Mouse (Mus musculus): ENCODE data around the gene Fank1. TPM values are rescaled to one million over a fixed set of nuclear protein-coding genes. Genes with fewer than 3 reads are reported as not detected.

The Fank1 gene
- polyA plus RNA-seq, 1 experiment from 2014 or later = 0.23 TPM

DNA sequence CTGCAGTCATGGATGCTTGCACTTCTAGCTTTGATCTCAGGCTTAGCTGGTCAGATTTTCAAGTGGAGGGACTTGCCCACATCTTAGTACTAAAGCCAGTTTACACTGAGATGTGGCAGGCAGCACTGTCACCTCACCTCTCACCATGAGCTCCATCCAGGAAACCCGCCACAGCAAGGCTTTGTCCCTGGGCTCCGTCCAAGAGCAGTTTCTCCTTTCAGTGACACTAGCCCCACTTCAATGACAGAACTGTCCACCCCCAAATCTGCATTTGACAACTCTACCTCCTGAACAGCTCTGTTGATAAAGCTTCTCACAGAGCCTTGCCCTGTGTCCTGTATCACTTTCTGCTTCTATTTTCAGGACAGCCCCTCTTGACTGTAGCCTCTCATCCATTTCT lies 71.5 kb downstream of the Fank1 start:
- H3K9ac ChIP-seq = no peak overlapping the region
- WGBS = 58% methylated on average over 2 of the region's 2 CpGs
- no peaks in the 10 kb centered on the region for H3K36me3 ChIP-seq
- no peaks in the 10 kb centered on the region for H3K27me3 ChIP-seq
- no peak overlapping the region for H3K4me3 ChIP-seq (replicated peaks)
- H3K4me2 ChIP-seq = no peak overlapping the region
- H3K27ac ChIP-seq = no peak overlapping the region
- H3K4me1 ChIP-seq = 0 out of 2 replicates have a peak, but pooled peaks cover 4% of the 10 kb centered on the region
- no peaks in the 10 kb centered on the region for H3K9me3 ChIP-seq (replicated peaks)
- ATAC-seq (replicated peaks; ENCODE audit: low FRiP score) = no peak

DNA sequence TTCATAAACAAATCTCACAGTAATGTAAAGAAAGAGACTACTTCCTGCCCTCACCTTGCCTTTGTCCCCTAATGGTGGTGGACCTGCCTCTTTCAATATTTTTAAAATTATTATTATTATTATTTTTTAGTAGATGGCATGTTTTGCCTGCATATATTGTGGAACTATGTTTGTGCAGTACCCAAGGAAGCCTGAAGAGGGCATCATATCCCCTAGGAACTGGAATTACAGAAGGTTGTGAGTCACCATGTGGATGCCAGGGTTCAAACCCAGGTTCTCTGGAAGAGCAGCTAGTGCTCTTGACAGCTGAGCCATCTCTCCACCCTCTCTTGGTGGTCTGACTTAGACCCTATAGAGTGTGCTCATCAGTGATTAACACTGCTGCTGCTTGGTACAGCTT lies 74.1 kb downstream of the Fank1 start:
- H3K9ac ChIP-seq = no peak overlapping the region
- no peak overlapping the region for H3K4me3 ChIP-seq (replicated peaks)
- no peaks in the 10 kb centered on the region for H3K36me3 ChIP-seq
- H3K27me3 ChIP-seq = no peaks in the 10 kb centered on the region
- 0 out of 2 replicates have a peak, but pooled peaks cover 4% of the 10 kb centered on the region for H3K4me1 ChIP-seq
- no peak for ATAC-seq (replicated peaks; ENCODE audit: low FRiP score)
- no peaks in the 10 kb centered on the region for H3K9me3 ChIP-seq (replicated peaks)
- H3K4me2 ChIP-seq = no peak overlapping the region
- no peak overlapping the region for H3K27ac ChIP-seq

DNA sequence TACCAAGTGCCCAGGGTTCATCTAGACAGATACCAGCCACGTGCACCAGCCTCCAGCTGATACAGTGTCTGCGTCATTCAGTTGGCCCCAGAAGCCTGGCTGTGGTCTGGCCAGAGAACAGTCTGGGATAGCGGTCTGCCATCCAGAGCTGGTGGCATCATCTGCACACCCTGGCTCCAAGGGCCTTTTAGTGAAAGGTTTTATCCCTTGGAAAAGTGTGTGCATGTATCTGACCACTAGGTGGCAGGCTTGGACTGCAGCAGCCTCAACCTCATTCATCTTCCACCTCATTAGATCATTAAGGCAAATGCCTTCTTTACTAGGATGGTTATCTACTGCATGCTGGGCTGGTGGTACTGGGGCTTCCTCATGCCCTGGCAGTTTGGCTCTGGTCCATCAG lies 79.6 kb downstream of the Fank1 start:
- ATAC-seq (replicated peaks; ENCODE audit: low FRiP score) = no peak; the same call in 1 of the 2 replicates
- Histone ChIP-seq H3K4me1 (no peaks in the 10 kb centered on the region), H3K27ac (no peak overlapping the region), H3K4me2 (no peak overlapping the region), H3K27me3 (no peaks in the 10 kb centered on the region), H3K4me3 (replicated peaks) (no peak overlapping the region), H3K9ac (no peak overlapping the region), H3K36me3 (no peaks in the 10 kb centered on the region), H3K9me3 (replicated peaks) (no peaks in the 10 kb centered on the region)
- 14% methylated on average over 3 of the region's 3 CpGs for WGBS

DNA sequence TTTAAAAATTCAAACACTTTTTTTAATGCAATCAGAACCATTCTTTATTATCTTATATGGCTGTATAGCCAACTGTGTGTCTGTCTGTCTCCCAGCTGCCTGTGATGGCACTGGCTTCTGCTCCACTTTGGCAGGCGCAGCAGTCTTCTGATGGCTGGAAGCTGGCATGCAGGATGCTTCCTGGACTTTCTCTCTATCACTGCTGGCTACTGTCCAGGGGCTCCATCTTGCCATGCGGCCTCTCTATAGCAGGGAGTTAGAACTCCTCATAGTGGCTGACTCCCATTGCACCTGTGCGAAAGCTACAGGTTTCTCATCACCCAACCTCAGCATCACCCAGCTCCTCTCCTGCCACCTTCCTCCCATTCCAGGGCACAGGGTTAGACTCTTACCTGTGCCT lies 81.8 kb downstream of the Fank1 start:
- Histone ChIP-seq H3K9me3 (replicated peaks) (no peaks in the 10 kb centered on the region), H3K27me3 (no peaks in the 10 kb centered on the region), H3K4me2 (no peak overlapping the region), H3K4me3 (replicated peaks) (no peak overlapping the region), H3K4me1 (no peaks in the 10 kb centered on the region), H3K9ac (no peak overlapping the region), H3K27ac (no peak overlapping the region), H3K36me3 (no peaks in the 10 kb centered on the region)
- WGBS = 86% methylated on average over 3 of the region's 3 CpGs
- no peak for ATAC-seq (replicated peaks; ENCODE audit: low FRiP score)

DNA sequence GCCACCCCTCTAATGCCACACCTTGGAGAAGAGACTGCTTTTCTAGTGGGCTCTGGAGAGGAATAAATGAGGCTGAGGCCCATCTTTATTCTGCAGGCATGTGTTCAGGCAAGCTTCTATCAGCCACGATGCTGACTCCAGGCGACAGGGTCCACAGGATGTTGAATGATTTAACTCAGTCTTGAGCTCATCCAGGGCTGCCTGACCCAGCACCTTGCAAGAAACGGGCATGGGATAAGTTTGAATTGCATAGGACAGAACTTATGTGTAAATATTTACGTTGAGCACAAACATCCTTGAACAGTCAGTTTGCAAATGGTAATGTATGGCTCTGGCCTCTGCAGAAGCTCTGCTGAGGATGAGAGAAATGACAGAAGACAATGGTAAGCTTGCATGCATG lies 82.9 kb downstream of the Fank1 start:
- Histone ChIP-seq H3K4me1 (no peaks in the 10 kb centered on the region), H3K27me3 (no peaks in the 10 kb centered on the region), H3K9me3 (replicated peaks) (no peaks in the 10 kb centered on the region), H3K4me3 (replicated peaks) (no peak overlapping the region), H3K36me3 (no peaks in the 10 kb centered on the region), H3K4me2 (no peak overlapping the region), H3K27ac (no peak overlapping the region), H3K9ac (no peak overlapping the region)
- no peak for ATAC-seq (replicated peaks; ENCODE audit: low FRiP score)
- 77% methylated on average over 4 of the region's 4 CpGs for WGBS

DNA sequence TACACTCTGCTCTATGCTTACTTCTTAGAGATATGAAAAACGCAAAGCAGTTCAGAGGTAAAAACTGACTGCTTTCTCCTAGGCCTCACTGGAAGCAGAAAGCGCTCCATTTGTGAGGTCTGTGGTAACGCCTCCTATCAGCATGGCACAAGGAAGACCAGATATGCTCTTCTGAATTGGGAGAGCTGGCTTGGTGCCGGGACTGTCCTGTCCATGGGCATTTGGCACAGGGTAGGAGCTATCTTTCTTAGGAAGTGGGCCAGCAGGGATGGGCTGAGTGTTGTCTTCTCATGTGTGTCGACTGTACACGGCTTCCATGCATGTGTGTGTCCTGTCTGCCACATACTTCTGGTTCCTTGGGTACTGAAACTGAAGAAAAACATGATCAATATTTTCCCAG lies 85.6 kb downstream of the Fank1 start:
- no peaks in the 10 kb centered on the region for H3K9me3 ChIP-seq (replicated peaks)
- no peak for ATAC-seq (replicated peaks; ENCODE audit: low FRiP score)
- H3K27me3 ChIP-seq = no peaks in the 10 kb centered on the region
- H3K4me3 ChIP-seq (replicated peaks) = no peak overlapping the region
- H3K36me3 ChIP-seq = no peaks in the 10 kb centered on the region
- H3K4me1 ChIP-seq = no peaks in the 10 kb centered on the region
- H3K9ac ChIP-seq = no peak overlapping the region
- H3K4me2 ChIP-seq = no peak overlapping the region
- WGBS = 92% methylated on average over 6 of the region's 6 CpGs
- no peak overlapping the region for H3K27ac ChIP-seq

DNA sequence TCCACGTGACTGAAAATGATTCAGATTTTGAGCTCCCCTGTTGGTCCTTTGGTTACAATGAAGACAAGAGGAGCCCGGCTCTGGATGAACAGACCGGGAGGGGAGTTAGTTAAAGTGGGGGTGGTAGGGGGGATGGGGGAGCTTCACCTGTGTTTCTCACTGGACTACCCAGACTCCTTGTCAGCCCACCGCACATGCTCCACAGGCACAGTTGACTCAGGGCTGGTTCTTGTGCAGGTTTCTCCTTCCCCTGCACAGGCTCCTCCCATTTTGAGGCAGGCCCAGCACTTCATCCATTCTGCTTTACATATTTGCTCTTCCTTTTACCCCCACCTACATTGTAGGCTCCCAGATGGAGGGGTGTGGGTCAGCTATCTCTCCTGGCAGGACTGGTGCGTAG lies 86.1 kb downstream of the Fank1 start:
- Histone ChIP-seq H3K4me3 (replicated peaks) (no peak overlapping the region), H3K4me1 (no peaks in the 10 kb centered on the region), H3K9me3 (replicated peaks) (no peaks in the 10 kb centered on the region), H3K36me3 (no peaks in the 10 kb centered on the region), H3K27ac (no peak overlapping the region), H3K9ac (no peak overlapping the region), H3K4me2 (no peak overlapping the region), H3K27me3 (no peaks in the 10 kb centered on the region)
- WGBS = 93% methylated on average over 5 of the region's 5 CpGs
- no peak for ATAC-seq (replicated peaks; ENCODE audit: low FRiP score)

DNA sequence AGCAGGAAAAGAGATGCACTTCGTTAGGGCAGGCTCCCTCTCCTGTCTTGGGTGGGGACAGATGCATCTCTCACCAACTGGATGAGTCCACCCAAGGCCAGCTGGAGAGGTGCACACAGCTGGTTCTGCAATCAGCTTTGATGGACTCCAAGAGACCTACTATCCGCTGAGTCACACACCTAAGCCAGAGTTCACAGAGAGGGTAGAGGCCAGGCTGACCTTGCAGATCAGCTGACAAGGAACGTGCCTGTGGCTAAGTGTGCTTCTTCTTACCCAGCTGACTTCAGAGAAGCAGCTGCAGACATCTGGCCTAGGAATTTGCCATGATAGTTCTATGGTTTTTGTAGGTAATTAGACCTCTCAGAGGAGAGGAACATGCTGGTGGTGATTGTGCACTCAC lies 86.5 kb downstream of the Fank1 start:
- 59% methylated on average over 3 of the region's 3 CpGs for WGBS
- Histone ChIP-seq H3K4me2 (no peak overlapping the region), H3K36me3 (no peaks in the 10 kb centered on the region), H3K9me3 (replicated peaks) (no peaks in the 10 kb centered on the region), H3K9ac (no peak overlapping the region), H3K4me1 (no peaks in the 10 kb centered on the region), H3K27me3 (no peaks in the 10 kb centered on the region), H3K27ac (no peak overlapping the region), H3K4me3 (replicated peaks) (no peak overlapping the region)
- no peak for ATAC-seq (replicated peaks; ENCODE audit: low FRiP score)

DNA sequence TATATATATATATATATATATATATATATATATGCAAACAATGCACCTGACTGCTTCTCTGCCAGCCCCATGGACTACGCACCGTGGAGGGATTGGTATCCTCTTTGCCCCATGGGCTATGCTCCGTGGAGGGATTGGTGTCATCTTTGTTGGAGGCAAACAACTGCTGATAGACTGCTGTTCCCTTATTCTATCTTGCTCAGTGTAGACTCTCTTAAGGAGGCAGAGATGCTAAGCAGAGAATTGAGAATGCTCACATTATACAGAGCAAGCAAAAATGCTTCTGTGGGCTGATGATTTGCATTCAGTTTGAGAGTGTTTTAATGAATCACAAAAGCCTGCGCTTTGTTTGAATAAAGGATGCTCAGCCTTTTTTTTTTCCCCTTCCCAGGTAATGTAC lies 87.0 kb downstream of the Fank1 start:
- Histone ChIP-seq H3K4me1 (no peaks in the 10 kb centered on the region), H3K36me3 (no peaks in the 10 kb centered on the region), H3K9ac (no peak overlapping the region), H3K4me2 (no peak overlapping the region), H3K9me3 (replicated peaks) (no peaks in the 10 kb centered on the region), H3K27me3 (no peaks in the 10 kb centered on the region), H3K27ac (no peak overlapping the region), H3K4me3 (replicated peaks) (no peak overlapping the region)
- ATAC-seq (replicated peaks; ENCODE audit: low FRiP score) = no peak
- 91% methylated on average over 4 of the region's 4 CpGs for WGBS

DNA sequence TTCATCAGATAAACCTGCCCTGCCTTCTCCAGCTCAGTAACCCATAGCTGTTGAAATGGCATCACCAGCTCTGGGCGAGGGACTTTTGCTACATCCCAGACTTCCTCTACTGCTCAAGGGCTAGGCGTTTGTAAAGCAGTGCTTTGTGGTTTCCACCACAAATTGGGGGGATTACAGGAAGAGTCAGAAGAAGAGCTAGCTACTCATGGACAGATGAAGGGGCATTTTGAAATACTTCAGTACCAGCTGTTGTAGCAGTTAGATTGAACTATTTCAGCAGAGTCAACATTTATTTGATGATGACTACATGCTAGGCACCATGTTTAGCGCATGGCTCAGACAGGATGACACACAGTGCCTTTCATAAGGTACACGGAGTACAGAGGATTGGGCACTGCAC lies 93.6 kb downstream of the Fank1 start:
- 90% methylated on average over 4 of the region's 4 CpGs for WGBS
- H3K9me3 ChIP-seq (replicated peaks) = no peaks in the 10 kb centered on the region
- H3K27me3 ChIP-seq = 0 out of 2 replicates have a peak, but pooled peaks cover 4% of the 10 kb centered on the region

DNA sequence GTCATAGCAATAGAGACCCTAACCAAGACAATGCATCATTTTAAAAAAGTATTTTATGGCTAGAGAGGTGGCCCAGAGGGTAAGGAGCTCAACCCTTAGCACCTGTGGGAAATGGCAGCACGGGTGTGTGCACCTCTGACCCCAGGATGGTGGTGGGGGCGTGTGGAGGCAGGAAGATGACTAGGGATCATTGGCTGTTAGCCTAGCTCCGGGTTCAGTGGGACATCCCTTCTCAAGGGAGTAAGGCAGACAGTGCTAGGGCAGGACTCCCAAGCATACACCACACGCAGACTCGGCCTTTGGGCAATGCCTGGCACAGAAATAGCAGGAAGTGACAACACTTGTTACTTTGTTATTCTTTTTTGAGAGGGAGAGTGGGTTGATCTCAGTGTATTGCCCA lies 96.0 kb downstream of the Fank1 start:
- 0 out of 2 replicates have a peak, but pooled peaks cover 5% of the 10 kb centered on the region for H3K4me1 ChIP-seq
- H3K9ac ChIP-seq = no peak overlapping the region
- H3K27ac ChIP-seq = no peak overlapping the region
- H3K27me3 ChIP-seq = 0 out of 2 replicates have a peak, but pooled peaks cover 4% of the 10 kb centered on the region
- no peaks in the 10 kb centered on the region for H3K36me3 ChIP-seq
- no peak overlapping the region for H3K4me2 ChIP-seq
- H3K9me3 ChIP-seq (replicated peaks) = no peaks in the 10 kb centered on the region
- WGBS = 77% methylated on average over 5 of the region's 5 CpGs
- ATAC-seq (replicated peaks; ENCODE audit: low FRiP score) = no peak
- H3K4me3 ChIP-seq (replicated peaks) = no peak overlapping the region

More for the DNA sequence above, 93.6 kb downstream of the Fank1 start:
- H3K9ac ChIP-seq = no peak overlapping the region
- no peaks in the 10 kb centered on the region for H3K4me1 ChIP-seq
- H3K36me3 ChIP-seq = no peaks in the 10 kb centered on the region
- H3K4me3 ChIP-seq (replicated peaks) = no peak overlapping the region
- ATAC-seq (replicated peaks; ENCODE audit: low FRiP score) = no peak
- no peak overlapping the region for H3K27ac ChIP-seq
- H3K4me2 ChIP-seq = no peak overlapping the region

DNA sequence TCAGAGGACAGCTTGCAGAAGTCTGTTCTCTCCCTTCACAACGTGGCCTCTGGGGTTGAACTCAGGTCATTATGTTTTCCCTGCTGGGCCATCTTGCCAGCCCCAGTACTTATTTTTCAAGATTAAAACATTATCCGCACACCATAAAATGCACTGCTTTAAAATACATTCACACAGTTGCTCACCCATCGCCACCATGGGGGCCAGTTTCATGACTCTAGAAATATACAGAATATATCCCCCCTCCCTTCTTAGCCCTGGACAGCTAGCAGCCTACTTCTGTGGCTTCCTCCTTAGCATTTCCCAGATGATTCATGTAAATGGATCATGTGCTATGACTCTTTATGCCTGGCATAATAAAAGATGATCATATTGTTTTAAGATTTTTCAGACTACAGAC lies 99.5 kb downstream of the Fank1 start:
- H3K4me3 ChIP-seq (replicated peaks) = no peak overlapping the region
- WGBS = 70% methylated on average over 3 of the region's 3 CpGs
- no peak overlapping the region for H3K27ac ChIP-seq
- no peaks in the 10 kb centered on the region for H3K36me3 ChIP-seq
- no peak overlapping the region for H3K9ac ChIP-seq
- H3K4me2 ChIP-seq = no peak overlapping the region
- H3K9me3 ChIP-seq (replicated peaks) = no peaks in the 10 kb centered on the region
- no peaks in the 10 kb centered on the region for H3K27me3 ChIP-seq
- 0 out of 2 replicates have a peak, but pooled peaks cover 5% of the 10 kb centered on the region for H3K4me1 ChIP-seq
- ATAC-seq (replicated peaks; ENCODE audit: low FRiP score) = no peak

DNA sequence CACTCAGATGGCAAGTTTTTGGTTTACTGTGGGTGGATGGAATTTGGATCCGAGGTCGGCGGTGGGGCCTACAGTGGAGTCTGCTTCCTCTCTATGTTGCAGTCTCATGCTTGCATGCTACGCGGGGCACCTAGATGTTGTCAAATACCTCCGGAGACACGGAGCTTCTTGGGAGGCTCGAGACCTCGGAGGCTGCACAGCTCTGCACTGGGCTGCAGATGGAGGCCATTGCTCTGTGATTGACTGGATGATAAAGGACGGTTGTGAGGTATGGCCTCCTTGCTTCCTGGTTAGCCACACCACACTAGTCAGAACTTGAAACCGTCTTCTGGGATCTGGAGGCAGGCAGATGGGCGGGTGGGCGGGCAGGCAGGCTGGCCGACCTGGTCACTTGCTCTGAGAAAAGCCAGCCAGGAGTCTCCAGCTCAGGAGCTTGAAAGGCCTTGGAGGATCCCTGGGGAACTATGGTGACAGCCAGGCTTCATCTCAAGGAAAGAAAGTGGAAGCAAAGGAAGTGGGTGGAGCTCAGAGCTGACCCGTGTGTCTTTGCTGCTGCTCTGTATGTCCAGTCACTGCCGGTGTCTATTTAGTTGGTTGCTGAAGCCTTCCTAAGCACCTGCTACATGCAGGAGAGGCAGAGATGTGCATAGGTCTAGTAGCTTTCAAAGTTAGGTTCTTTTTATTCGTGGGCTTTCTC lies 100.1 kb downstream of the Fank1 start:
- Histone ChIP-seq H3K27ac (no peak overlapping the region), H3K4me2 (no peak overlapping the region), H3K4me3 (replicated peaks) (no peak overlapping the region), H3K9me3 (replicated peaks) (no peaks in the 10 kb centered on the region), H3K27me3 (no peaks in the 10 kb centered on the region), H3K9ac (no peak overlapping the region), H3K36me3 (no peaks in the 10 kb centered on the region), H3K4me1 (peaks cover 9% of the 10 kb centered on the region; the same call in 1 of the 2 replicates)
- WGBS = 64% methylated on average over 17 of the region's 17 CpGs
- ATAC-seq (replicated peaks; ENCODE audit: low FRiP score) = no peak

All from kidney, embryonic 15.5 days (tissue).